18 mouse cellular contexts compared by ENCODE assay signal in genomic region chr6:98221970-98222369, GRCm38 (mm10).
DNase-seq lines count a peak whose midpoint lies in the region; ATAC-seq lines count a peak whose summit lies in the region.
"Had no signal": no experiment of that assay in that cellular context is flagged by ENCODE, and none has a peak within 500 bp of the region (broad histone marks: within the 10 kb centered on the region; RNA-seq: fewer than 3 reads in every experiment).

No protein-coding gene starts in this region.

- no peaks in the 10 kb centered on the region for H3K4me1 ChIP-seq in forebrain, embryonic 14.5 days (ENCODE audit: control insufficient read depth, insufficient read depth, low read length)
- no peaks in the 10 kb centered on the region for H3K4me1 ChIP-seq in forebrain, embryonic 11.5 days (replicated peaks; ENCODE audit: control insufficient read depth, insufficient read depth, low read length)
- no peaks in the 10 kb centered on the region for H3K4me1 ChIP-seq in neural tube, embryonic 15.5 days
- H3K4me1 ChIP-seq: embryonic facial prominence, embryonic 15.5 days; heart, embryonic 10.5 days; megakaryocyte, embryonic 14.5 days had no signal

- DNase-seq in forebrain, embryonic 14.5 days (ENCODE audit: low spot score), result peak; percentile 73
- no peak for DNase-seq in forebrain, embryonic 11.5 days (ENCODE audit: low spot score)
- DNase-seq in brain, adult 2 months (ENCODE audit: low read depth, low spot score), result peak; percentile 70
- peak; percentile 10 to 29 for DNase-seq in frontal cortex, postnatal 14 days (ENCODE audit: low spot score in 2 of 2)
- DNase-seq in right cerebral cortex, adult 18-20 months, result peak; percentile 20
- no peak for DNase-seq in Muller cell, postnatal 12 days (ENCODE audit: inconsistent ontology term)
- DNase-seq in heart, postnatal 14 days, result no peak
- DNase-seq: adrenal gland, postnatal 36 days; B cell, adult 2 months; cerebellum, adult 11 months; heart, postnatal 4 days; thymus, postnatal 36 days had no signal

- no peak overlapping the region for H3K9ac ChIP-seq in forebrain, embryonic 14.5 days (ENCODE audit: low read length)
- no peak overlapping the region for H3K9ac ChIP-seq in forebrain, embryonic 11.5 days (ENCODE audit: low read length)
- H3K9ac ChIP-seq in neural tube, embryonic 15.5 days (replicated peaks), result no peak overlapping the region
- H3K9ac ChIP-seq: embryonic facial prominence, embryonic 15.5 days had no signal

- H3K9me3 ChIP-seq in forebrain, embryonic 14.5 days (replicated peaks; ENCODE audit: control insufficient read depth, low read length), result no peaks in the 10 kb centered on the region
- no peaks in the 10 kb centered on the region for H3K9me3 ChIP-seq in forebrain, embryonic 11.5 days (ENCODE audit: control insufficient read depth, low read length)
- no peaks in the 10 kb centered on the region for H3K9me3 ChIP-seq in neural tube, embryonic 15.5 days (replicated peaks)
- H3K9me3 ChIP-seq: embryonic facial prominence, embryonic 15.5 days; heart, embryonic 10.5 days had no signal

- whole genome bisulfite sequencing in forebrain, embryonic 14.5 days, result 71% methylated on average over 16 of the region's 16 CpGs
- 88% methylated on average over 16 of the region's 16 CpGs for WGBS in forebrain, embryonic 11.5 days
- WGBS in neural tube, embryonic 15.5 days, result 60% methylated on average over 16 of the region's 16 CpGs

- peak; percentile 62; the same call in 1 of the 2 replicates for ATAC-seq in forebrain, embryonic 14.5 days
- no peak for ATAC-seq in forebrain, embryonic 11.5 days (replicated peaks; ENCODE audit: low FRiP score)
- ATAC-seq in neural tube, embryonic 15.5 days (ENCODE audit: low FRiP score), result no peak
- ATAC-seq: inflammation-experienced regulatory T-cells, adult 6 months had no signal

- H3K4me3 ChIP-seq in forebrain, embryonic 14.5 days (ENCODE audit: low read depth, low read length), result no peak overlapping the region
- no peak overlapping the region for H3K4me3 ChIP-seq in forebrain, embryonic 11.5 days (ENCODE audit: low read depth, low read length)
- H3K4me3 ChIP-seq in neural tube, embryonic 15.5 days (replicated peaks), result no peak overlapping the region
- H3K4me3 ChIP-seq: embryonic facial prominence, embryonic 15.5 days; heart, embryonic 10.5 days; megakaryocyte, embryonic 14.5 days had no signal

- peak overlapping the region; percentile 21; the same call in 1 of the 2 replicates for H3K27ac ChIP-seq in forebrain, embryonic 14.5 days (ENCODE audit: low read depth, low read length)
- no peak overlapping the region for H3K27ac ChIP-seq in forebrain, embryonic 11.5 days (ENCODE audit: low read depth, low read length)
- no peak overlapping the region for H3K27ac ChIP-seq in neural tube, embryonic 15.5 days (replicated peaks)
- H3K27ac ChIP-seq: embryonic facial prominence, embryonic 15.5 days; heart, embryonic 10.5 days had no signal

- H3K27me3 ChIP-seq in forebrain, embryonic 14.5 days (replicated peaks; ENCODE audit: control insufficient read depth, insufficient read depth, low read length), result no peaks in the 10 kb centered on the region
- H3K27me3 ChIP-seq in forebrain, embryonic 11.5 days (ENCODE audit: control insufficient read depth, insufficient read depth, low read length), result no peaks in the 10 kb centered on the region
- H3K27me3 ChIP-seq in neural tube, embryonic 15.5 days (replicated peaks), result no peaks in the 10 kb centered on the region
- H3K27me3 ChIP-seq: embryonic facial prominence, embryonic 15.5 days; megakaryocyte, embryonic 14.5 days had no signal

- intact Hi-C loops in heart, postnatal 14 days (cut with DNase I), result no loop called here

- H3K36me3 ChIP-seq in forebrain, embryonic 14.5 days (ENCODE audit: control insufficient read depth, insufficient read depth, low read length), result no peaks in the 10 kb centered on the region
- no peaks in the 10 kb centered on the region for H3K36me3 ChIP-seq in forebrain, embryonic 11.5 days (ENCODE audit: control insufficient read depth, insufficient read depth, low read length)
- H3K36me3 ChIP-seq in neural tube, embryonic 15.5 days, result no peaks in the 10 kb centered on the region
- H3K36me3 ChIP-seq: embryonic facial prominence, embryonic 15.5 days; heart, embryonic 10.5 days had no signal

- no peak overlapping the region for H3K4me2 ChIP-seq in forebrain, embryonic 14.5 days (ENCODE audit: low read length)
- H3K4me2 ChIP-seq in forebrain, embryonic 11.5 days (ENCODE audit: low read depth, low read length, severe bottlenecking), result no peak overlapping the region
- H3K4me2 ChIP-seq in neural tube, embryonic 15.5 days, result no peak overlapping the region
- H3K4me2 ChIP-seq: embryonic facial prominence, embryonic 15.5 days; liver, embryonic 11.5 days had no signal

Comparison
In these comparisons a context has a peak if more than half of its experiments do, and no peak if none do; other contexts are left out.
1. DNase-seq: peak in forebrain, embryonic 14.5 days (single experiment), brain, adult 2 months (single experiment), frontal cortex, postnatal 14 days (2 of 2) and right cerebral cortex, adult 18-20 months (single experiment); none in forebrain, embryonic 11.5 days (single experiment), Muller cell, postnatal 12 days (single experiment) and heart, postnatal 14 days (0 of 2).